Mouse (Mus musculus): ENCODE data around the gene Mllt6. TPM values are rescaled to one million over a fixed set of nuclear protein-coding genes. Genes with fewer than 3 reads are reported as not detected.
A peak's percentile ranks its signal among the peaks of the same experiment; 100 is the strongest.

Gene Mllt6
- total RNA-seq, 4 experiments from 2014 or later: 141 to 184 (median 161) TPM

- DNase-seq (ENCODE audit: low spot score in 2 of 2): no peak
Measured at GRCm38 (mm10) chr11:97666794-97667193, 3.6 kb downstream of the Mllt6 start.

- DNase-seq (ENCODE audit: low spot score in 2 of 2): no peak
Measured at GRCm38 (mm10) chr11:97668160-97668559, 4.9 kb downstream of the Mllt6 start.

- DNase-seq (ENCODE audit: low spot score in 2 of 2): no peak
Measured at GRCm38 (mm10) chr11:97669268-97669667, 6.1 kb downstream of the Mllt6 start.

- peak in 1 of 2 experiments; percentile 63 for DNase-seq (ENCODE audit: low spot score in 2 of 2)
Measured at GRCm38 (mm10) chr11:97669829-97670228, 6.6 kb downstream of the Mllt6 start.

GRCm38 (mm10) chr11:97670234-97671176, 7.3 kb downstream of the Mllt6 start:
- no peak for DNase-seq (ENCODE audit: low spot score in 2 of 2)

- DNase-seq (ENCODE audit: low spot score in 2 of 2): no peak
Measured at GRCm38 (mm10) chr11:97671177-97671527, 7.9 kb downstream of the Mllt6 start.

- no peak for DNase-seq (ENCODE audit: low spot score in 2 of 2)
Measured at GRCm38 (mm10) chr11:97673148-97673547, 9.9 kb downstream of the Mllt6 start.

- DNase-seq (ENCODE audit: low spot score in 2 of 2): no peak
Measured at GRCm38 (mm10) chr11:97676050-97676754, 13.0 kb downstream of the Mllt6 start.

- DNase-seq (ENCODE audit: low spot score in 2 of 2): no peak
Measured at GRCm38 (mm10) chr11:97677381-97677780, 14.2 kb downstream of the Mllt6 start.

GRCm38 (mm10) chr11:97677842-97678241, 14.6 kb downstream of the Mllt6 start:
- no peak for DNase-seq (ENCODE audit: low spot score in 2 of 2)

- DNase-seq (ENCODE audit: low spot score in 2 of 2): no peak
Measured at GRCm38 (mm10) chr11:97678301-97678700, 15.1 kb downstream of the Mllt6 start.

- DNase-seq (ENCODE audit: low spot score in 2 of 2): no peak
Measured at GRCm38 (mm10) chr11:97680430-97680829, 17.2 kb downstream of the Mllt6 start.

GRCm38 (mm10) chr11:97682504-97683055, 19.4 kb downstream of the Mllt6 start:
- no peak for DNase-seq (ENCODE audit: low spot score in 2 of 2)

- DNase-seq (ENCODE audit: low spot score in 2 of 2): no peak
Measured at GRCm38 (mm10) chr11:97684063-97684680, 21.0 kb downstream of the Mllt6 start.

GRCm38 (mm10) chr11:97684766-97685165, 21.6 kb downstream of the Mllt6 start:
- DNase-seq (ENCODE audit: low spot score in 2 of 2): no peak

GRCm38 (mm10) chr11:97685613-97686321, 22.6 kb downstream of the Mllt6 start, which contains the start of gene Cisd3:
Cisd3 (plus strand) TSS chr11:97685826.
- peak; percentile 75 to 87 for DNase-seq (ENCODE audit: low spot score in 2 of 2)

GRCm38 (mm10) chr11:97686322-97686908, 23.2 kb downstream of the Mllt6 start:
- DNase-seq (ENCODE audit: low spot score in 2 of 2): no peak

GRCm38 (mm10) chr11:97687061-97687460, 23.8 kb downstream of the Mllt6 start:
- no peak for DNase-seq (ENCODE audit: low spot score in 2 of 2)

GRCm38 (mm10) chr11:97689861-97690260, 26.6 kb downstream of the Mllt6 start:
- DNase-seq (ENCODE audit: low spot score in 2 of 2): no peak

- DNase-seq (ENCODE audit: low spot score in 2 of 2): no peak
Measured at GRCm38 (mm10) chr11:97694435-97694834, 31.2 kb downstream of the Mllt6 start.
